Mouse (Mus musculus): ENCODE data around the gene Ankrd40. TPM values are rescaled to one million over a fixed set of nuclear protein-coding genes. Genes with fewer than 3 reads are reported as not detected.

The Ankrd40 gene
- polyA plus RNA-seq, 1 experiment from 2014 or later = 24.1 TPM

- H3K27me3 ChIP-seq (ENCODE audit: control insufficient read depth, insufficient read depth, low read length) = no peaks in the 10 kb centered on the region
- no peak overlapping the region; the same call in 1 of the 2 replicates for H3K27ac ChIP-seq (ENCODE audit: low read depth, low read length)
- no peaks in the 10 kb centered on the region for H3K9me3 ChIP-seq (ENCODE audit: control insufficient read depth, low read length)
- no peak overlapping the region for H3K9ac ChIP-seq (ENCODE audit: low read length)
- peak; percentile 71 for DNase-seq (ENCODE audit: low spot score)
- no peak overlapping the region for H3K4me2 ChIP-seq (ENCODE audit: low read depth, low read length, severe bottlenecking)
- ATAC-seq (replicated peaks; ENCODE audit: low FRiP score) = no peak
- no peaks in the 10 kb centered on the region; the same call in 1 of the 2 replicates for H3K36me3 ChIP-seq (ENCODE audit: control insufficient read depth, insufficient read depth, low read length)
- H3K4me3 ChIP-seq (ENCODE audit: low read depth, low read length) = no peak overlapping the region
- peaks cover 8% of the 10 kb centered on the region; the same call in 1 of the 2 replicates for H3K4me1 ChIP-seq (replicated peaks; ENCODE audit: control insufficient read depth, insufficient read depth, low read length)
- 46% methylated on average over 4 of the region's 4 CpGs for WGBS
These were observed 1.6 kb downstream of the Ankrd40 start for GRCm38 (mm10) chr11:94329270-94329891.

DNA sequence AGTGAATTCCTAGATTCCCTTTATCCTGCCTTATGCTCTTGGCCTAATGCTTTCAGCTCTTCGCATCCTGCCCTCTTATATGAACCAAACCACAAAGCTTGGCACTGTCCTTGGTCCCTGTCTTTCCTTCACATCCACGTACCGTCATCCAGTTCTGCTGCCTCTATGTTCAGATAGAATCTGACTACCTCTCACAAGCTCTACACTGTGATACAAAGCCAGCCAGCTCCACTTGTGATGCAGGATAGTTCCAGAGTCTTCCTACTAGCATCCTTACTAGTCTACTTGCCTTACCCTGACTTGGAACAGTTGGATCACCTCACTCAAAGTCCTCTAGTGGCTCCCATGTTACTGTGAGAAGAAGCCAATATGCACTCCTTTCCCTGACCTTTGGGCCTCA is 2.4 kb downstream of the Ankrd40 start:
- Histone ChIP-seq H3K9me3 (ENCODE audit: control insufficient read depth, low read length) (no peaks in the 10 kb centered on the region), H3K9ac (ENCODE audit: low read length) (no peak overlapping the region), H3K4me2 (ENCODE audit: low read depth, low read length, severe bottlenecking) (no peak overlapping the region), H3K4me1 (replicated peaks; ENCODE audit: control insufficient read depth, insufficient read depth, low read length) (peaks cover 8% of the 10 kb centered on the region; the same call in 1 of the 2 replicates), H3K36me3 (ENCODE audit: control insufficient read depth, insufficient read depth, low read length) (no peaks in the 10 kb centered on the region; the same call in 1 of the 2 replicates), H3K27me3 (ENCODE audit: control insufficient read depth, insufficient read depth, low read length) (no peaks in the 10 kb centered on the region), H3K27ac (ENCODE audit: low read depth, low read length) (no peak overlapping the region), H3K4me3 (ENCODE audit: low read depth, low read length) (no peak overlapping the region)
- 89% methylated on average over 3 of the region's 3 CpGs for WGBS
- no peak for ATAC-seq (replicated peaks; ENCODE audit: low FRiP score)
- DNase-seq (ENCODE audit: low spot score) = no peak

- peaks cover 2% of the 10 kb centered on the region; the same call in 1 of the 2 replicates for H3K4me1 ChIP-seq (replicated peaks; ENCODE audit: control insufficient read depth, insufficient read depth, low read length)
- no peak overlapping the region for H3K27ac ChIP-seq (ENCODE audit: low read depth, low read length)
- no peak overlapping the region for H3K4me2 ChIP-seq (ENCODE audit: low read depth, low read length, severe bottlenecking)
- no peaks in the 10 kb centered on the region for H3K9me3 ChIP-seq (ENCODE audit: control insufficient read depth, low read length)
- H3K36me3 ChIP-seq (ENCODE audit: control insufficient read depth, insufficient read depth, low read length) = no peaks in the 10 kb centered on the region; the same call in 1 of the 2 replicates
- DNase-seq (ENCODE audit: low spot score) = no peak
- no peak overlapping the region for H3K9ac ChIP-seq (ENCODE audit: low read length)
- WGBS = 96% methylated on average over 6 of the region's 6 CpGs
- H3K4me3 ChIP-seq (ENCODE audit: low read depth, low read length) = no peak overlapping the region
- ATAC-seq (replicated peaks; ENCODE audit: low FRiP score) = no peak
- H3K27me3 ChIP-seq (ENCODE audit: control insufficient read depth, insufficient read depth, low read length) = no peaks in the 10 kb centered on the region
These were observed 4.9 kb downstream of the Ankrd40 start for GRCm38 (mm10) chr11:94332726-94333125.

DNA sequence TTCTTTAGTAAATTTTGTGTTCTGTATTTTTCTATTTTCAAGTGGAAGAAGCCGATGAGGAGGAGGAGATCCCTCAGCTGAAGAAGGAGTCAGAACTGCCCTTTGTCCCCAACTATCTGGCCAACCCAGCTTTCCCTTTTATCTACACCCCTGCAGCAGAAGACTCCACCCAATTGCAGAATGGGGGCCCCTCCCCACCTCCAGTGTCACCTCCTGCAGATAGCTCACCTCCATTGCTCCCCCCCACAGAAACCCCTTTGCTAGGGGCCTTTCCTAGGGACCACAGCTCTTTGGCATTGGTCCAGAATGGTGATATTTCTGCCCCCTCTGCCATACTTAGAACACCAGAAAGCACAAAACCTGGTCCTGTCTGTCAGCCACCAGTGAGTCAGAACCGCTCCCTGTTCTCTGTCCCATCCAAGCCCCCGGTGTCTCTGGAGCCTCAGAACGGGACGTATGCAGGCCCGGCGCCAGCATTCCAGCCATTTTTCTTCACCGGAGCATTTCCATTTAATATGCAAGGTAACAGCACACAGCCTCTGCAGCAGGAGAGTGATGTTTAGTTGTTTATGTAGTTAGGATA is 6.7 kb downstream of the Ankrd40 start:
- Histone ChIP-seq H3K9me3 (ENCODE audit: control insufficient read depth, low read length) (no peaks in the 10 kb centered on the region), H3K4me3 (ENCODE audit: low read depth, low read length) (no peak overlapping the region), H3K27ac (ENCODE audit: low read depth, low read length) (no peak overlapping the region), H3K4me1 (replicated peaks; ENCODE audit: control insufficient read depth, insufficient read depth, low read length) (peaks cover 2% of the 10 kb centered on the region; the same call in 1 of the 2 replicates), H3K4me2 (ENCODE audit: low read depth, low read length, severe bottlenecking) (no peak overlapping the region), H3K27me3 (ENCODE audit: control insufficient read depth, insufficient read depth, low read length) (no peaks in the 10 kb centered on the region), H3K9ac (ENCODE audit: low read length) (no peak overlapping the region), H3K36me3 (ENCODE audit: control insufficient read depth, insufficient read depth, low read length) (peaks cover 3% of the 10 kb centered on the region; the same call in 1 of the 2 replicates)
- peak; percentile 51 for DNase-seq (ENCODE audit: low spot score)
- WGBS = 93% methylated on average over 8 of the region's 8 CpGs
- no peak for ATAC-seq (replicated peaks; ENCODE audit: low FRiP score)

GRCm38 (mm10) chr11:94336551-94336950 is 8.8 kb downstream of the Ankrd40 start:
- no peak overlapping the region for H3K9ac ChIP-seq (ENCODE audit: low read length)
- no peak overlapping the region for H3K4me2 ChIP-seq (ENCODE audit: low read depth, low read length, severe bottlenecking)
- H3K4me3 ChIP-seq (ENCODE audit: low read depth, low read length) = no peak overlapping the region
- peaks cover 3% of the 10 kb centered on the region; the same call in 1 of the 2 replicates for H3K36me3 ChIP-seq (ENCODE audit: control insufficient read depth, insufficient read depth, low read length)
- no peak overlapping the region for H3K27ac ChIP-seq (ENCODE audit: low read depth, low read length)
- ATAC-seq (replicated peaks; ENCODE audit: low FRiP score) (no peak), DNase-seq (ENCODE audit: low spot score) (no peak)
- no peaks in the 10 kb centered on the region for H3K27me3 ChIP-seq (ENCODE audit: control insufficient read depth, insufficient read depth, low read length)
- peaks cover 1% of the 10 kb centered on the region; the same call in 1 of the 2 replicates for H3K4me1 ChIP-seq (replicated peaks; ENCODE audit: control insufficient read depth, insufficient read depth, low read length)
- no peaks in the 10 kb centered on the region for H3K9me3 ChIP-seq (ENCODE audit: control insufficient read depth, low read length)

DNA sequence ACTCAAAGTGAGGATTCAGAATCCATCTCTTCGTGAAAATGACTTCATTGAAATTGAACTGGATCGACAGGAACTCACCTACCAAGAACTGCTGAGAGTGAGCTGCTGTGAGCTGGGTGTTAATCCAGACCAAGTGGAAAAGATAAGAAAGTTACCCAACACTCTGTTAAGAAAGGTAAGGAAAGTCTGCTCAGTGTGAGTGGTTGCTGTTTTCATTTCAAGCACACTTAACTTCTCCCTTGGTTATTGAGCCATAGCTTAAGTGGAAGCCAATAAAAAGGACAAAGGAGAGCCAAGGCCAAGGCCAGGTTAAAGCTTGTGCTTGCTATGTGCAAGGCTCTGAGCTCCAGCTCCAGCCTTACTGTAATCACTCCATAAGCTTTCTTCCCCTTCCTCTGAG is 10.5 kb downstream of the Ankrd40 start:
- Histone ChIP-seq H3K4me3 (ENCODE audit: low read depth, low read length) (no peak overlapping the region), H3K36me3 (ENCODE audit: control insufficient read depth, insufficient read depth, low read length) (peaks cover 3% of the 10 kb centered on the region; the same call in 1 of the 2 replicates), H3K4me2 (ENCODE audit: low read depth, low read length, severe bottlenecking) (no peak overlapping the region), H3K9ac (ENCODE audit: low read length) (no peak overlapping the region), H3K27me3 (ENCODE audit: control insufficient read depth, insufficient read depth, low read length) (no peaks in the 10 kb centered on the region), H3K9me3 (ENCODE audit: control insufficient read depth, low read length) (no peaks in the 10 kb centered on the region), H3K4me1 (replicated peaks; ENCODE audit: control insufficient read depth, insufficient read depth, low read length) (peaks cover 8% of the 10 kb centered on the region; the same call in 1 of the 2 replicates), H3K27ac (ENCODE audit: low read depth, low read length) (no peak overlapping the region)
- WGBS = 89% methylated on average over 2 of the region's 2 CpGs
- no peak for ATAC-seq (replicated peaks; ENCODE audit: low FRiP score)
- DNase-seq (ENCODE audit: low spot score) = no peak

DNA sequence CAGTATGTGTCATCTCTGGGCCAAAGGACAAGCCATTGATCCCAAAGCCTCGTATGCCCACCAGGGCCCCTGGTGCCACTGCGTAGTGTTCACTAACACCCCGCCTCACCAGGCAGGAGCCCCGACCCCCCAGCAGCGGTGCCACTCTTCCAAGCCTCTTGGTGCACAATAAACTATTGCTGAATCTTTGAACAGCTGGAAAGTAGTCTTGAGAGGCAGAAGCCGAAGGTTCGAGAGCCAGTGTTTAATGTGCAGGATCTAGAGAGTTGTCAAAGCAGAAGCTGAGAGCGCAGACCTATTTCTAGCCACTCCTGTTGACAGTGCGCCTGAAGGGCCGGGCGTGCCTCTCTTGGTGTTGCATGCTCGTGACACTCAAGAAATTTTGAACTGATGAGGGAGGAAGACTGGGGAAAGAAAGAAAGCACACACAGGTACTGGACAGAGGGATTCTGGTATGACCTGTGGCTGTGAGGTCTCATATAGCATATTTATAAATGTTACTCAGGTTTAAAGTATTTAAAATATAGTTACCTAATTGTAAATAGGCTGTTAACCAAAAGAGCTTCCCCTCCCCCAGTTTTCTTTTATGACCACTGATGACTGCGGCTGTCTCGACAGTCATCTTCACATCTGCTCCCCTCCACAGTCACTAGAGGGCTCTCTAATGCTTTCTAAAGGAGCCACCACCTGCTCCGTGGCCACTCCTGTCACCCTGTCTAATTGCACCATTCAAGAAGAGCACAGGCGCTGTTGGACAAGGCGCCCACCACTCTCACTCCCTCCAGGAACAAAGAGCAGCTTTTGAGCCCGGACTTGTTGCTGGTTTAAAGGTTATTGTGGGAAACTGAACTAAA is 12.2 kb downstream of the Ankrd40 start:
- ATAC-seq (replicated peaks; ENCODE audit: low FRiP score) = peak; percentile 85
- peak; percentile 81 for DNase-seq (ENCODE audit: low spot score)
- no peak overlapping the region for H3K4me2 ChIP-seq (ENCODE audit: low read depth, low read length, severe bottlenecking)
- no peaks in the 10 kb centered on the region for H3K27me3 ChIP-seq (ENCODE audit: control insufficient read depth, insufficient read depth, low read length)
- peaks cover 17% of the 10 kb centered on the region; the same call in 1 of the 2 replicates for H3K4me1 ChIP-seq (replicated peaks; ENCODE audit: control insufficient read depth, insufficient read depth, low read length)
- peaks cover 3% of the 10 kb centered on the region; the same call in 1 of the 2 replicates for H3K36me3 ChIP-seq (ENCODE audit: control insufficient read depth, insufficient read depth, low read length)
- H3K9ac ChIP-seq (ENCODE audit: low read length) = no peak overlapping the region
- WGBS = 58% methylated on average over 18 of the region's 18 CpGs
- no peak overlapping the region for H3K4me3 ChIP-seq (ENCODE audit: low read depth, low read length)
- no peak overlapping the region for H3K27ac ChIP-seq (ENCODE audit: low read depth, low read length)
- H3K9me3 ChIP-seq (ENCODE audit: control insufficient read depth, low read length) = no peaks in the 10 kb centered on the region

Data from forebrain, embryonic 11.5 days (tissue).